Mouse (Mus musculus): Measurements from ENCODE around the gene Trp53tg5. TPM values are rescaled to one million over a fixed set of nuclear protein-coding genes. Genes with fewer than 3 reads are reported as not detected.

The Trp53tg5 gene
- polyA plus RNA-seq, 1 experiment, result not detected

GRCm38 (mm10) chr2:164466787-164467186 lies 6.7 kb downstream of the Trp53tg5 start:
- Histone ChIP-seq H3K27me3 (ENCODE audit: control insufficient read depth, insufficient read depth, insufficient read length) (no peaks in the 10 kb centered on the region), H3K4me3 (no peak overlapping the region), H3K79me2 (ENCODE audit: control insufficient read depth, insufficient read depth) (peaks cover 5% of the 10 kb centered on the region), H3K4me2 (ENCODE audit: low read depth) (no peak overlapping the region), H3K36me3 (ENCODE audit: control insufficient read depth, insufficient read depth) (peaks cover 18% of the 10 kb centered on the region), H3ac (ENCODE audit: control insufficient read depth, insufficient read length) (no peak overlapping the region)
- TF ChIP-seq SRF (IDR thresholded peaks at IDR 0.05; ENCODE audit: control insufficient read depth, insufficient read length, low read depth), result no peak
- TF ChIP-seq REST (IDR thresholded peaks at IDR 0.05; ENCODE audit: insufficient read depth, insufficient read length), result no peak
- no peak for TF ChIP-seq POLR2AphosphoS2 (IDR thresholded peaks at IDR 0.05; ENCODE audit: insufficient read length, low read depth)
- TF ChIP-seq USF1 (IDR thresholded peaks at IDR 0.05; ENCODE audit: low read depth), result no peak
- no peak for TF ChIP-seq POLR2A (IDR thresholded peaks at IDR 0.05; ENCODE audit: insufficient read length, low read depth)
- no peak for TF ChIP-seq MAX (IDR thresholded peaks at IDR 0.05; ENCODE audit: low read depth)
- TF ChIP-seq CEBPB (IDR thresholded peaks at IDR 0.05; ENCODE audit: insufficient read depth, poor library complexity, severe bottlenecking), result no peak
- TF ChIP-seq MYOG (IDR thresholded peaks at IDR 0.05; ENCODE audit: control insufficient read depth in 1 of 3, insufficient read depth in 1 of 3, insufficient read length in 2 of 3, low read depth in 2 of 3), result no peak

DNA sequence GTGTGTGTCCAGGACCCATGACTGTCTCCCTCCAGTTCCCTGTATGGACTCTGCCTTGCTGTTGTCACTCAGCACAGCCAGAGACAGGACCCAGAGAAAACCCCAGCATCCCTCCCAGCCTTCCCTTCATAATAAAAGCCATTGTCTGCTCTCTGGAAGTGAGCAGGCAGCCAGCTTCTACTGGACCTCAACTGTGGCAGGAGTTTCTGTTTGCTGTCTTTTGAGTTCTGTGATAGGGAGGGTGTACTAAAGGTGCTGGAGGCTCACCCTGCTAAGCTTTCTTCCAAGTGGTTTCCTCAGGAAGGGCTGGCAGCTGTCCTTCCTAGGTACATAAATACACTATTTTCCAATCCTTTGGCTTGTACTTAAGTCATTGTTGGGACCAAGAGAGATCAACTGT lies 8.4 kb downstream of the Trp53tg5 start:
- H3K36me3 ChIP-seq (ENCODE audit: control insufficient read depth, insufficient read depth), result peaks cover 18% of the 10 kb centered on the region
- peaks cover 11% of the 10 kb centered on the region for H3K79me2 ChIP-seq (ENCODE audit: control insufficient read depth, insufficient read depth)
- H3K27me3 ChIP-seq (ENCODE audit: control insufficient read depth, insufficient read depth, insufficient read length), result no peaks in the 10 kb centered on the region
- H3K4me2 ChIP-seq (ENCODE audit: low read depth), result no peak overlapping the region
- no peak for TF ChIP-seq SRF (IDR thresholded peaks at IDR 0.05; ENCODE audit: control insufficient read depth, insufficient read length, low read depth)
- TF ChIP-seq TCF3 (IDR thresholded peaks at IDR 0.05; ENCODE audit: insufficient read length, low read depth), result no peak
- TF ChIP-seq TCF12 (IDR thresholded peaks at IDR 0.05; ENCODE audit: insufficient read depth, poor library complexity, severe bottlenecking), result no peak
- TF ChIP-seq POLR2AphosphoS2 (IDR thresholded peaks at IDR 0.05; ENCODE audit: insufficient read length, low read depth), result no peak
- TF ChIP-seq E2F4 (IDR thresholded peaks at IDR 0.05; ENCODE audit: insufficient read depth), result no peak
- no peak for TF ChIP-seq CEBPB (IDR thresholded peaks at IDR 0.05; ENCODE audit: insufficient read depth, poor library complexity, severe bottlenecking)
- TF ChIP-seq REST (IDR thresholded peaks at IDR 0.05; ENCODE audit: insufficient read depth, insufficient read length), result no peak
- TF ChIP-seq MAX (IDR thresholded peaks at IDR 0.05; ENCODE audit: low read depth), result no peak
- no peak for TF ChIP-seq MYOG (IDR thresholded peaks at IDR 0.05; ENCODE audit: control insufficient read depth in 1 of 3, insufficient read depth in 1 of 3, insufficient read length in 2 of 3, low read depth in 2 of 3)
- no peak for TF ChIP-seq USF1 (IDR thresholded peaks at IDR 0.05; ENCODE audit: low read depth)
- no peak overlapping the region for H3ac ChIP-seq (ENCODE audit: control insufficient read depth, insufficient read length)
- H3K4me3 ChIP-seq, result no peak overlapping the region

DNA sequence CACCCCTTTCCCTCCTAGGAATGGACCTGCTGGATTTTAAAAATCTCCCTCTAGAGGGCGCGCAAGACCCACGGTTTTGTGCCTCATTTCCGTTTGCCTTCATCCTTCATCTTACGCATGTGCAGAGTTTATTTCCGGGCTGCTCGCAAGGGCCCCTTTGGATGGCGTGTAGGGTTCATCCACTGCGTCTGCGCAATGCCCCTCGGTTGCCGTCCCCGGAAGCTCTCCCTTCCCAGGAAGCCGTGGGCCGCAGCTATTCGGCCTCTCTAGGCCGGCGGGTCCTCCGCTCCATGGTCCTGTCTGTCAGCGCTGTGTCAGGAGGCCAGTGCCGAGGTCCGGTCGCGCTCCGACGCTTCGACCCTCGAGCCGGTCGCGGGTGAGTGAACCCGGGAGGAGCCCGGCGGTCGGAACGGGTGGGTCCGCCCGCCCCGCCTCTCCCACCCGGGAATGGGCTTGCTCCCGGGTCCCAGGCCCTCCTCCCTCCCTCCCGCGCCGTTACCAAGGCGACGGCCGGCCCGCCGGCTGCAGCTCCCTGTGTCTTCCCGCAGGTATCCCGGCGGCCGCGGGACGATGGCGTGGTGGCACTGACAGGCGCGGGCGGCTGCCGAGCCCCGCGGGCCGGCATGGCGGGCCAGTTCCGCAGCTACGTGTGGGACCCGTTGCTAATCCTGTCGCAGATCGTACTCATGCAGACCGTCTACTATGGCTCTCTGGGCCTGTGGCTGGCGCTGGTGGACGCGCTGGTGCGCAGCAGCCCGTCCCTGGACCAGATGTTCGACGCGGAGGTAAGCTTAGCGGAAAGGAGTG lies 12.6 kb downstream of the Trp53tg5 start, which contains the start of gene Gm20458:
TSS of gene Gm20458 (plus strand) at position 223 of the 807 bp plus-strand sequence.
- peaks cover 11% of the 10 kb centered on the region for H3K79me2 ChIP-seq (ENCODE audit: control insufficient read depth, insufficient read depth)
- no peaks in the 10 kb centered on the region for H3K27me3 ChIP-seq (ENCODE audit: control insufficient read depth, insufficient read depth, insufficient read length)
- TF ChIP-seq TCF12 (IDR thresholded peaks at IDR 0.05; ENCODE audit: insufficient read depth, poor library complexity, severe bottlenecking), result no peak
- TF ChIP-seq CEBPB (IDR thresholded peaks at IDR 0.05; ENCODE audit: insufficient read depth, poor library complexity, severe bottlenecking), result no peak
- no peak for TF ChIP-seq REST (IDR thresholded peaks at IDR 0.05; ENCODE audit: insufficient read depth, insufficient read length)
- no peak for TF ChIP-seq TCF3 (IDR thresholded peaks at IDR 0.05; ENCODE audit: insufficient read length, low read depth)
- TF ChIP-seq MYOG (IDR thresholded peaks at IDR 0.05; ENCODE audit: control insufficient read depth in 1 of 3, insufficient read depth in 1 of 3, insufficient read length in 2 of 3, low read depth in 2 of 3), result peak in 1 of 3 experiments; percentile 10
- no peak for TF ChIP-seq E2F4 (IDR thresholded peaks at IDR 0.05; ENCODE audit: insufficient read depth)
- TF ChIP-seq POLR2AphosphoS2 (IDR thresholded peaks at IDR 0.05; ENCODE audit: insufficient read length, low read depth), result peak; percentile 61
- TF ChIP-seq SRF (IDR thresholded peaks at IDR 0.05; ENCODE audit: control insufficient read depth, insufficient read length, low read depth), result peak; percentile 60
- TF ChIP-seq MAX (IDR thresholded peaks at IDR 0.05; ENCODE audit: low read depth), result no peak
- no peak for TF ChIP-seq MYOD1 (IDR thresholded peaks at IDR 0.05; ENCODE audit: control insufficient read depth in 1 of 3, insufficient read length in 2 of 3, low read depth in 2 of 3)
- TF ChIP-seq POLR2A (IDR thresholded peaks at IDR 0.05; ENCODE audit: insufficient read length, low read depth), result peak; percentile 82
- peaks cover 18% of the 10 kb centered on the region for H3K36me3 ChIP-seq (ENCODE audit: control insufficient read depth, insufficient read depth)
- peak within 1 kb of the TSS; percentile 73 for H3ac ChIP-seq (ENCODE audit: control insufficient read depth, insufficient read length)
- H3K4me3 ChIP-seq, result peak within 1 kb of the TSS; percentile 50
- H3K4me2 ChIP-seq (ENCODE audit: low read depth), result peak within 1 kb of the TSS; percentile 97

GRCm38 (mm10) chr2:164458535-164458934 lies 15.0 kb downstream of the Trp53tg5 start:
- H3K4me2 ChIP-seq (ENCODE audit: low read depth), result no peak overlapping the region

More at GRCm38 (mm10) chr2:164458535-164458934, 15.0 kb downstream of the Trp53tg5 start:
- Histone ChIP-seq H3ac (ENCODE audit: control insufficient read depth, insufficient read length) (no peak overlapping the region), H3K36me3 (ENCODE audit: control insufficient read depth, insufficient read depth) (peaks cover 2% of the 10 kb centered on the region), H3K27me3 (ENCODE audit: control insufficient read depth, insufficient read depth, insufficient read length) (no peaks in the 10 kb centered on the region), H3K79me2 (ENCODE audit: control insufficient read depth, insufficient read depth) (peaks cover 11% of the 10 kb centered on the region), H3K4me3 (no peak overlapping the region)
- TF ChIP-seq USF1 (IDR thresholded peaks at IDR 0.05; ENCODE audit: low read depth), result no peak
- TF ChIP-seq TCF12 (IDR thresholded peaks at IDR 0.05; ENCODE audit: insufficient read depth, poor library complexity, severe bottlenecking), result no peak
- TF ChIP-seq CEBPB (IDR thresholded peaks at IDR 0.05; ENCODE audit: insufficient read depth, poor library complexity, severe bottlenecking), result no peak
- no peak for TF ChIP-seq MYOD1 (IDR thresholded peaks at IDR 0.05; ENCODE audit: control insufficient read depth in 1 of 3, insufficient read length in 2 of 3, low read depth in 2 of 3)
- TF ChIP-seq MAX (IDR thresholded peaks at IDR 0.05; ENCODE audit: low read depth), result no peak
- TF ChIP-seq POLR2AphosphoS2 (IDR thresholded peaks at IDR 0.05; ENCODE audit: insufficient read length, low read depth), result no peak
- no peak for TF ChIP-seq POLR2A (IDR thresholded peaks at IDR 0.05; ENCODE audit: insufficient read length, low read depth)
- TF ChIP-seq REST (IDR thresholded peaks at IDR 0.05; ENCODE audit: insufficient read depth, insufficient read length), result no peak
- TF ChIP-seq E2F4 (IDR thresholded peaks at IDR 0.05; ENCODE audit: insufficient read depth), result no peak
- no peak for TF ChIP-seq MYOG (IDR thresholded peaks at IDR 0.05; ENCODE audit: control insufficient read depth in 1 of 3, insufficient read depth in 1 of 3, insufficient read length in 2 of 3, low read depth in 2 of 3)
- no peak for TF ChIP-seq TCF3 (IDR thresholded peaks at IDR 0.05; ENCODE audit: insufficient read length, low read depth)
- no peak for TF ChIP-seq SRF (IDR thresholded peaks at IDR 0.05; ENCODE audit: control insufficient read depth, insufficient read length, low read depth)

All from myocyte (in vitro differentiated cells).